Mouse (Mus musculus): ENCODE results near the gene Foxp2. TPM values are rescaled to one million over a fixed set of nuclear protein-coding genes. Genes with fewer than 3 reads are reported as not detected.

The Foxp2 gene
- polyA plus RNA-seq, 1 experiment from 2014 or later: 48.3 TPM

DNA sequence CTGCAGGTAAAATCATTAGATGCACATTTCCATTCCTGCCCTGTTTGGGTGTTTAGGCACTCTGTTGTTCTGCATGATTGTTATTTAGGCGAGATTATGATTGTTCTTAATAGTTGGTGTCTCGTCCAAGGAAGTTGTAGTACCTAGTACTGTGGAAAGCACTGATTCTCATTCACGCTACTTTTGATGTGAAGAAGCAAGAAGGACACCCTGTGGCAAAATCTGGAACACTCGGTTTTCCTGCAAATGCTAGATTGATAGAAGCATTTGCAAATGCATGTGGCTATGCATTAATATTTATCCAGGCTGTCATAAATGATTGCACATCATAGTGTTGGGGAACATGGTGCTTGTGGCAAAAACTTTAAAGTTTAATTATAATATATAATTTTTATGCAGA lies 514.0 kb downstream of the Foxp2 start:
- Histone ChIP-seq H3K4me3 (no peak overlapping the region), H3K27ac (replicated peaks) (no peak overlapping the region), H3K9me3 (no peaks in the 10 kb centered on the region), H3K27me3 (replicated peaks; ENCODE audit: low read depth, poor library complexity, severe bottlenecking) (no peaks in the 10 kb centered on the region), H3K4me1 (peaks cover 35% of the 10 kb centered on the region), H3K36me3 (replicated peaks) (peaks cover 10% of the 10 kb centered on the region; the same call in 1 of the 2 replicates)
- no peak for DNase-seq (ENCODE audit: low spot score)
- 48% methylated on average over 4 of the region's 4 CpGs for whole genome bisulfite sequencing

DNA sequence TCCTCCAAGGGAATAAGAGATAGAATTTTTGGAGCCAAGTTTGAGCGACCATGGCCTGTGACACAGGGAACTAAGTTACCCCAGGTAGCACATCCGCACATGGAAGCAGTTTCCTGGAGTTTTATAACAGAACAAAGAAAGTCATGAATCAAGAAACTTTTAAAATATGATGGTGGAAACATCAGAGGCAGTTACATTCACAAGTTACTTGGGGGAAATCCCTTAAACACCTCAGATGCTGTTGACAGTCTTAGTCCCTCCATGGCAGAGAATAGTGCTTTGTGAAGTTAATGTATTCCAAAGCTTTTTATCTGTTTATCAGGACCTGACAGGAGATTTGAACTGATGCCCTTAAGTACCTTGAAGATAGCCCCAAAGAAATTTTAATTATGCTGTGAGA lies 558.6 kb downstream of the Foxp2 start:
- no peaks in the 10 kb centered on the region for H3K27me3 ChIP-seq (replicated peaks; ENCODE audit: low read depth, poor library complexity, severe bottlenecking)
- H3K4me3 ChIP-seq: no peak overlapping the region
- no peak overlapping the region for H3K27ac ChIP-seq (replicated peaks)
- 89% methylated on average over 2 of the region's 2 CpGs for WGBS
- no peaks in the 10 kb centered on the region for H3K4me1 ChIP-seq
- H3K36me3 ChIP-seq (replicated peaks): no peaks in the 10 kb centered on the region
- no peak for DNase-seq (ENCODE audit: low spot score)
- no peaks in the 10 kb centered on the region for H3K9me3 ChIP-seq

DNA sequence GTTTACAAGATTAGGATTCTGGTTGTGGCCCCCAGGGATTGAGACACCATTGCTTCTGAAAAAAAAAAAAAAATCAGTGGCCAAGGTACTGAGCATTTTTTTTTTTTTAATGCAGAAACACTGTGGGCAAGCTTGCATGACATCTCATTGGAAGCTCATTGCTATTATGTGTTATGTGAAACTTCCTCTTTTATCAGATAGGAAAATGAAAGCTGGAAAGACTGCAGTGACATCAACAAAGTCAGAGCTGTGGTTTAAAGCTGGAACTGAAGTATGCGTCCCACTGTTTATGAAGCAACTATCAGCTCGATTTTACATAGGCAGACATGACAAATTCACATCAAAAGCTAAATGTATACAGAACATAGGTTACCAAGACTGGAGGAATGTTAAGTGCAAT lies 562.2 kb downstream of the Foxp2 start:
- DNase-seq (ENCODE audit: low spot score): no peak
- WGBS: 91% methylated on average over 2 of the region's 2 CpGs

DNA sequence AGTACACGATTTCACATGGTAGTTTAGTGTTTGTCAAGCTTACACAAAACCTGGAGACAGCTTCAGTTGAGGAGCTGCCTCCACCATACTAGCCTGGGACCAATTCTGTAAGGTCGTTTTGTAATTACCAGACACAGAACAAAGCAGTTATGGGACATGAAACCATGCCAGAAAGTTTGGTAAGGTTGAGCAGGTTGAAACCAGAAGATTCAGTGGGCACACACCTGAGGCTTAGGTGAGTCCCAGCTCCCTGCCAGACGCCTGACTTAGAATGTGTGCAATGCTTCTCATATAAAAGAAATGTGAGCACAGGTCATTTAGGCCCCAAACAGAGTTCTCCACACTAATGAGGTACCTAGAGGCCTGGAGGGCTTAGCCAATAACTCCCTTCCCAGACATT lies 564.3 kb downstream of the Foxp2 start:
- H3K4me3 ChIP-seq: no peak overlapping the region
- no peaks in the 10 kb centered on the region for H3K36me3 ChIP-seq (replicated peaks)
- H3K4me1 ChIP-seq: no peaks in the 10 kb centered on the region
- no peaks in the 10 kb centered on the region for H3K9me3 ChIP-seq
- no peak overlapping the region for H3K27ac ChIP-seq (replicated peaks)
- 77% methylated on average over 3 of the region's 3 CpGs for WGBS
- DNase-seq (ENCODE audit: low spot score): no peak
- H3K27me3 ChIP-seq (replicated peaks; ENCODE audit: low read depth, poor library complexity, severe bottlenecking): no peaks in the 10 kb centered on the region

More for the DNA sequence above, 562.2 kb downstream of the Foxp2 start:
- no peaks in the 10 kb centered on the region for H3K4me1 ChIP-seq
- no peak overlapping the region for H3K27ac ChIP-seq (replicated peaks)
- no peaks in the 10 kb centered on the region for H3K9me3 ChIP-seq
- no peaks in the 10 kb centered on the region for H3K27me3 ChIP-seq (replicated peaks; ENCODE audit: low read depth, poor library complexity, severe bottlenecking)
- no peak overlapping the region for H3K4me3 ChIP-seq
- no peaks in the 10 kb centered on the region for H3K36me3 ChIP-seq (replicated peaks)

DNA sequence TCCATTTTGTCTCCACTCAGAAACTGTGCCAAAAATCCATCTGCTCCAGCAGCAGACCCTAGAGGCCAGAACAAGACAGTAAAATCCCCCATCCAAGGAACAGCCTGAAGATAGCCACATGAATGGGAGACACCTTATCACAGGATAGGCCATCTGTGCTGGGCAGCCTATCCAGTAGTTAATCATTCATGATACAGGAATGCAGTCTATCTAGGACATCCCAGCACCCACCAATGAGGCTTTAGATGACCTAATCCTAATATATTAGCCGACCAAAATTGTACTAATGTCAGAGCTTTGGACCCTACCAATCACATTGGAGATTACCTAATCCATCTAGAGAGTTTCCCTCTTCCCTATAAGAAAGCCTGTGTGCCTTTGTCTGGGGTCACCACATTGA lies 565.5 kb downstream of the Foxp2 start:
- DNase-seq (ENCODE audit: low spot score): no peak
- Histone ChIP-seq H3K36me3 (replicated peaks) (no peaks in the 10 kb centered on the region), H3K9me3 (no peaks in the 10 kb centered on the region), H3K27me3 (replicated peaks; ENCODE audit: low read depth, poor library complexity, severe bottlenecking) (no peaks in the 10 kb centered on the region), H3K4me1 (no peaks in the 10 kb centered on the region), H3K4me3 (no peak overlapping the region), H3K27ac (replicated peaks) (no peak overlapping the region)
- 83% methylated on average over 1 of the region's 1 CpGs for WGBS

DNA sequence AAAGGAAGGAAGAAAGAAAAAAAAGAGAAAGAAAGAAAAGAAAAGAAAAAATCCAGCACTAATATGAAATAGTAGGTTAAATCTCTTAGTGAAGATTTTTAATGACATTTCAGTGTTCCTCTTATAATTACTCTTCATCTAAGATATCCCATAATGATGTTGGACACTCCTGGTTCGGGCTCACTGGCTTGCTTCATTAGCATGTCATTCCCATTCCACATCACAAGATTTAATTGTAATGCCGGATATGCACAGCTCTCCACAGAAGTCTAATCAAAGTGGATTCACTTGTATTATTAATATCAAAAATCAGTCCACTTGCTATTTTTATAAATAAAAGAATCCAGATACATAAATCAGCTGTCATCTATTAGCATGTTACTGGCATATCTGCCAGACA lies 585.8 kb downstream of the Foxp2 start:
- Histone ChIP-seq H3K27me3 (replicated peaks; ENCODE audit: low read depth, poor library complexity, severe bottlenecking) (no peaks in the 10 kb centered on the region), H3K4me3 (no peak overlapping the region), H3K4me1 (no peaks in the 10 kb centered on the region), H3K27ac (replicated peaks) (no peak overlapping the region), H3K9me3 (no peaks in the 10 kb centered on the region), H3K36me3 (replicated peaks) (no peaks in the 10 kb centered on the region)
- DNase-seq (ENCODE audit: low spot score): no peak
- WGBS: 86% methylated on average over 2 of the region's 2 CpGs

Small RNA genes within 50 kb of the gene (microRNA-seq; reads per million reads assigned to microRNA genes)
- not detected for gene Gm25470

Other genes starting within 250 kb of the Foxp2 start
- 0.02 TPM in 1 of 2 replicates, not detected in the other for gene Ppp1r3a, start 146.1 kb upstream of the Foxp2 start, polyA plus RNA-seq (2016; fragmentation: Nextera tagmentation; extraction: Ambion mirVana)

Measured in embryonic facial prominence, embryonic 10.5 days (tissue).